Mouse (Mus musculus) yolk sac, embryonic 10.5 days (tissue): ENCODE measurements around the gene Rph3al.
A peak's percentile ranks its signal among the peaks of the same experiment; 100 is the strongest.

Experiments used
- DNase-seq: peaks from one replicate; pipeline ENCODE4 v3.0.0-alpha.2; 2017; ENCODE audit warnings: low spot score

The Rph3al gene

GRCm38 (mm10) chr11:75938379-75938906, at the start of gene Rph3al:
Gene Rph3al, minus strand, starts transcription at chr11:75938429.
- no peak for DNase-seq

- no peak for DNase-seq
Measured at GRCm38 (mm10) chr11:75985948-75986347, 47.7 kb upstream of the Rph3al start.

- DNase-seq: no peak
Measured at GRCm38 (mm10) chr11:75984581-75984980, 46.4 kb upstream of the Rph3al start.

GRCm38 (mm10) chr11:75983194-75983593, 45.0 kb upstream of the Rph3al start:
- DNase-seq: no peak

GRCm38 (mm10) chr11:75980413-75980812, 42.2 kb upstream of the Rph3al start:
- DNase-seq: no peak

- no peak for DNase-seq
Measured at GRCm38 (mm10) chr11:75978051-75978450, 39.8 kb upstream of the Rph3al start.

- DNase-seq: no peak
Measured at GRCm38 (mm10) chr11:75976748-75977147, 38.5 kb upstream of the Rph3al start.

- DNase-seq: no peak
Measured at GRCm38 (mm10) chr11:75973988-75974387, 35.8 kb upstream of the Rph3al start.

- no peak for DNase-seq
Measured at GRCm38 (mm10) chr11:75972916-75973567, 34.8 kb upstream of the Rph3al start.

GRCm38 (mm10) chr11:75972188-75972587, 34.0 kb upstream of the Rph3al start:
- DNase-seq: no peak

GRCm38 (mm10) chr11:75970629-75971028, 32.4 kb upstream of the Rph3al start:
- no peak for DNase-seq

GRCm38 (mm10) chr11:75968761-75969160, 30.5 kb upstream of the Rph3al start:
- DNase-seq: no peak

GRCm38 (mm10) chr11:75966401-75967372, 28.5 kb upstream of the Rph3al start:
- DNase-seq: peak; percentile 67

GRCm38 (mm10) chr11:75965674-75966400, 27.6 kb upstream of the Rph3al start:
- peak; percentile 10 for DNase-seq

GRCm38 (mm10) chr11:75964476-75964730, 26.2 kb upstream of the Rph3al start:
- DNase-seq: no peak

- DNase-seq: peak; percentile 13
Measured at GRCm38 (mm10) chr11:75963730-75964475, 25.7 kb upstream of the Rph3al start.

GRCm38 (mm10) chr11:75961782-75962181, 23.6 kb upstream of the Rph3al start:
- no peak for DNase-seq

- no peak for DNase-seq
Measured at GRCm38 (mm10) chr11:75957124-75957832, 19.0 kb upstream of the Rph3al start.

- DNase-seq: no peak
Measured at GRCm38 (mm10) chr11:75956651-75957050, 18.4 kb upstream of the Rph3al start.

- DNase-seq: no peak
Measured at GRCm38 (mm10) chr11:75954896-75955295, 16.7 kb upstream of the Rph3al start.

- DNase-seq: no peak
Measured at GRCm38 (mm10) chr11:75951895-75952294, 13.7 kb upstream of the Rph3al start.
